Mouse (Mus musculus) CD8-positive naive resting alpha-beta T cell, adult 2 months (primary cell): ENCODE data around the gene Supt6.
"Not testable (repeated sequence)": the region's sequence is repeated elsewhere in the genome, so short reads cannot be mapped to it uniquely, and the experiment has no call there.

Source experiments
- DNase-seq, 2 experiments: peaks; one replicate each; pipeline ENCODE4 v3.0.0; 2022; ENCODE audit warnings: low read depth in 2 of 2, low spot score in 2 of 2

Gene Supt6

DNA sequence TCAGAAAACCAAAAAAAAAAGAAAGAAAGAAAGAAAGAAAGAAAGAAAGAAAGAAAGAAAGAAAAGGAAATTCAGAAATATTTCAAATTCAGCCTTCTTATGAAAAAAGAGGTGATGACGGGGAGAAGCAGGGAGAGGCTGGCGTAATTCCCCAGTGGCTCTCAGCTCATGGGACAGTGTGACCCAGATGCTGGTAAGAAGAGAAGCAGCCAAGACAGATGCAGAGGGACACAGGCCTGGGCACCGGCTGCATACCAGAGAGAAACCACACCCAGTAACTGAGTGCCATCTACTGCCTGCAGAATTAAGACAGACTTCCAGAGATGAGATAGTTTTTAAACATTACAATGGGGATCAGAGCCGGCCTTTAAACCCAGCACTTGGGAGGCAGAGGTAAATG lies 22.2 kb downstream of the Supt6 start:
- no peak for DNase-seq

DNA sequence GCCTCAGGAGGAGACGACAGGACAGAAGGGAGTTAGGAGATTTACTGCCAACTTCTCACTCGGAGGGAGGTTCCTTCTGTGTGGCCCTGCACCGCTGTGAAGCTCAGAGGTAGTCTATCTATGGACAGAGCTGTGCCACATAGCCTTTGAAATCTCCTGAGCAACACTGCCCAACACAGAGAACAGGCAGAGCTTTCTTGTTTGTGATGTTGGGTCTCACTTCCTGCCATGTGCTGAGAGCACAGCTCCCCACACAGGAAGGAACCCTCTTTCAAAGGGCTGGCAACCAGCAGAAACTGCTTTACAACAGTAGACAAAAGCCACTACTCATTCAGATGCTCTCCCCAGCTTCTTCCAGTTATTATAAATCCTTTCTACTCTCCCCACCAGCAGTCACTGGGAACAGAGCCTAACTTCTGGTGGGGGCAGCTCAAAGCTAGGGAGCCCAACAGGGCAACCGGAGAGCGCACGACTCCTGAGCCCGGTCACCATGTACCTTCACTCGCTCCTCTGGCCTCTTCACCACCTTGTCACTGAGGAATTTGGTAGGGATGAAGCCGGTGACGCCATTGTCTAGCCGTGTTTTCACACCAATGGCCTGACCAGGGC lies 30.0 kb downstream of the Supt6 start:
- peak; percentile 32 to 53 for DNase-seq

GRCm38 (mm10) chr11:78213086-78213817 lies 32.5 kb downstream of the Supt6 start:
- no peak for DNase-seq

DNA sequence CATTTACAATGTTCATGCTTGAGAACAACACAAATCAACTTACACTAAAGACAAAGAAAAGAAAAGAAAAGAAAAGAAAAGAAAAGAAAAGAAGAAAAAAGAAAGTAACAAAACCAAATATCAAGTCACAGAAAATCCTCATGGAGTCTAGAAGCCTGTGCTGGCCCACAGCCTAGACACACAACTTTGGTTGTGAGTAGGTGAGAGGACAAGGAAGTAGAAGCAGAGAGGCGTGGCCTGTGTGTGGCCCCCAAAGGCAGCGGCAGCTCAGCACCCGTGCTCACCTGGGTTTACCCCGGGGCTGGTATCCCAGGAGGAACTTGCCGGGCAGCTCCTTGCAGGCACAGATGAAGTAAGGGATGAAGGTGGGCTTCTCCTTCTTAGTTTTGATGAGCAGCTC lies 34.3 kb downstream of the Supt6 start:
- DNase-seq, result no peak

DNA sequence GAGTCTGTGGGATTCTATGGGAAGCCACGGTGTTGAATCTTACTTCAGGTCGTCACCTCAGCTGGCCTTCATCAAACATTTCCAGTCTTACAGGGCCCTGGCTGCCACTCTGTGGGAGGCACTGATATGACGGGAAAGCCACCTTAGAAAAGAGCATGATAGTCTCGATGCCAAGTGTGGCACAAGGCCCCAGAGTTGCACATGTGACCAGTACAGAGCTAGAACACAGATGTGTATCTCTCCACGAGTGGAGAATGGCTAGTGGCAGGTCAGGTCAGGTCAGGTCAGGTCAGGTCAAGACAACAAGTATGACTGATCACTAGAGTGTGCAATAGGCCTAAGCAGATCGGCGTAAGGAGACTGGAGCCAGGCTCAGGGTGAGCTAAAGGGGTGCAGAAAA lies 35.2 kb downstream of the Supt6 start:
- no peak for DNase-seq

GRCm38 (mm10) chr11:78209886-78210285 lies 35.9 kb downstream of the Supt6 start:
- no peak for DNase-seq

DNA sequence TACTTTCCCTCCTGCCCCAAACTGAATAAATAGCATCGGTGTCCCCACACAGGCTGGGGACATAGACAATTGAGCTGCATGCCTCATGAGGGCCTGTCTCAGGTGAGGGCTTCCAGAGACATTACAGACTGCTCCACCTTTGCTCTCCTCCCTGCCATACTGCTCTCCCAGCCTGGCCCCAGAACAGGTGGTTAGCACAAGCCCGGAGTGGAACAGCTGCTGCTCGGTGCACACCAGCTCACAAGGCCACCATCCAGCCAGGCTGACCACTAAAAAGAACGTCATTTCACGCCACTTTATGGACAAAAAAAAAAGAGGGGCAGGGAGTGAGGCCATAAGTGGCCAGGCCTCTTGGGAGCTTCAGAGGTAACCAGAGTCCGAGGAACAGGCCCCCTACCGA lies 38.6 kb downstream of the Supt6 start:
- DNase-seq, result no peak

DNA sequence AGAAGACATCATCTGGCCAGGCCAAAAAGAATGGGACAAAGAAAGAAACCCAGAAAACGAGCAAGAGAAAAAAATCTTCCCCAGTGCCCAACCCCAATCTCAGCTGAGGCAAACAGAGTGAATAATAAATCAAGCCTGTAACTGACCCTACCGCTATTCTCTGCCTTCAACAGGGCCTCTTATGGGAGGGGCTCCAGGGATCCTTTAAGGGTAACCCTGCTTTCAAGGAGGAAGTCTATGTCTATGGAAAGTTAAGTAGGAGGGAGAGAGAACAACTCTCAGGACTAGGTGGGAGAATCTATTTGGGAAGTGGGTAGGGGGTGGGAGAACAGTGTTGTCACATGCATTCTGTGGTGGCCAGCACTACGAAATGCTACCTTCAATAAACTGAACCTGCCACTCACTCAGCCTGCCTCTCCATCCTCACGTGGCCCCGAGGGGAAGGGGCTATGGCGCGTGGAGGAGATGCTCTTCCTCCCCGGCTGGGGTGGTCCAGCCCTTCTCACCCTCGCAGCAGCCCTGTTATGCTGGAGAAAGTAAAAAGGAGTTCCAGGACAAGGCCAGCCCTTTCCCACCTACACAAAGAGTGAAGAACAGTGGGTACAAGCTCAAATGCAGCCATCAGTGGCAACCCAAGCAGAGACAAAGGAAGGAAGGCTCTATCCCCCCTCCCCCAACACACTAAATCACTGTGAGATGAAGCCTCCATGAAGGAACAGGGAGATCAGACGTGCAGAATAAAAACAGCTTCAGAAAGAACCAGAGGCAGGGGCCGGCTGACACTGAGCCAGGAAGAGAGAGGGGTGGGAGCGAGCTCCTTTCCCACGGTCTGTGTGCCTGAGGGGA lies 40.2 kb downstream of the Supt6 start:
- DNase-seq, result no peak

DNA sequence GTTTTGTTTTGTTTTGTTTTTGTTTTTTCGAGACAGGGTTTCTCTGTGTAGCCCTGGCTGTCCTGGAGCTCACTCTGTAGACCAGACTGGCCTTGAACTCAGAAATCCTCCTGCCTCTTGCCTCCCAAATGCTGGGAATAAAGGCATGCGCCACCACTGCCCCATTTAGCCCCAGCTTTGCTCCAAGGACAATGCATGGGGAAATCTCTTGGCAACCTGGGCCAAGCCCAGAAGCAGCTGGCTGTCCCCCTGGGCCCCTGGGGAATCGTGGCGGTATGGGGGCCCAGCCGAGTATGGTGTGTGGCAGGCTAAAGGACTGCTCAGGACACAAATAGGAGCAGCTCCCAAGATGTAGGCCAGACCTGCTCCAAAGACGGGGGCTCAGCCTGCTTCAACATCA lies 41.5 kb downstream of the Supt6 start:
- no peak for DNase-seq

GRCm38 (mm10) chr11:78202372-78202771 lies 43.4 kb downstream of the Supt6 start:
- no peak for DNase-seq

GRCm38 (mm10) chr11:78195101-78195863 lies 50.5 kb downstream of the Supt6 start:
- DNase-seq, result no peak

GRCm38 (mm10) chr11:78194411-78195100 lies 51.2 kb downstream of the Supt6 start:
- peak in 1 of 2 experiments; percentile 44 for DNase-seq

- no peak for DNase-seq
These were observed 52.7 kb downstream of the Supt6 start, which contains the start of gene Proca1 for GRCm38 (mm10) chr11:78193113-78193512. Gene Proca1, plus strand, starts transcription at chr11:78193392.

GRCm38 (mm10) chr11:78190041-78190440 lies 55.7 kb downstream of the Supt6 start:
- no peak for DNase-seq

DNA sequence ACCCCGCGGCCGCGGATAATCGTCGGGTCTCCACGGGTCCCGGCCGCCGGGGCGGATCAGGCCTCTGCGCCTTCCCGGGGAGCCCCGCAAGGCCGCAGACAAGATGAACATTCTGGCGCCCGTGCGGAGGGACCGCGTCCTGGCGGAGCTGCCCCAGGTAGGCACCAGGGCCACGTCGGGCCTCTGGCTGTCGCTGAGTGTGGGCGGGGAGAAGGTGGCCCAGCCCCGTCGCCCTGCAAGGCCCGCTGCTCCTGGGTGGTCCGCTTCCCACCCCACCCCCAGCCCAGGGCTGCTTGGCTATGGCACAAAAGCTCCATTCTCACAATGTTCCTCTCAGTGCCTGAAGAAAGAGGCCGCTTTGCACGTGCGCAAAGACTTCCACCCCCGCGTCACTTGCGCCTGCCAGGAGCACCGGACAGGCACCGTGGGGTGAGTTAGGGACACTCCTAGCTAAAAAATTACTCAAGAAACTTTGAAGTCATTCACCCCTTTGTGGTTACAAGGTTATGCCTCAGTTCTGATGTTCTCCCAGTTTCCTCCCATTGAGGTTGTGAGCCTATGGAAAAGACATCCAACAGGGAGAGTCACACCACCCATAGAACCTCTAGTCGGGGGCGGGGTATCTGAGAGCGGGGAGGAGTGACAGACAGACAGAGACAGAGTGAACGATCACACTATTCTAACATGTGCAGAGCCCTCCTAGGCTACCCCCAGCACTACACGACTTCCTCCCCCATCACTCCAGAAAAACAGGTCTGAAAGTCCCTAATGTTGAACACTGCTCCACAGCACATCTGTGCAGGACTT lies 56.4 kb downstream of the Supt6 start:
- DNase-seq, result no peak

- DNase-seq, result no peak
These were observed 57.2 kb downstream of the Supt6 start, which contains the start of gene Rab34 for GRCm38 (mm10) chr11:78188331-78189233. Gene Rab34, plus strand, starts transcription at chr11:78188430.

DNA sequence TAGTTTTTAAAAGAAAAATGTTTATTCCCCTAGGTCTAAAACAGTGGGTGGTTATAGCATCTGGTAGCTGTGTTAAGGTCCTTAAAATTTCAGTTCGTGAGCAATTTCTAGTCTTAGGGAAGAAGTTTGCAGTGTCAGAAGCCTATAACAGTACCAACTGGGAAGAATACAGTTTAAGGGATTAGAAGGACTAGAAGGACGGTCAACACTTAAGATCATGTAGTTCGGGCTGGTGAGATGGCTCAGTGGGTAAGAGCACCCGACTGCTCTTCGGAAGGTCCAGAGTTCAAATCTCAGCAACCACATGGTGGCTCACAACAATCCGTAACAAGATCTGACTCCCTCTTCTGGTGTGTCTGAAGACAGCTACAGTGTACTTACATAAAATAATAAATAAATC lies 61.1 kb downstream of the Supt6 start:
- DNase-seq, result not testable (repeated sequence)

GRCm38 (mm10) chr11:78183884-78184514 lies 61.8 kb downstream of the Supt6 start:
- no peak for DNase-seq
